Mouse (Mus musculus): ENCODE results near the gene Gm4181. TPM values are rescaled to one million over a fixed set of nuclear protein-coding genes. Genes with fewer than 3 reads are reported as not detected.
"Not testable (repeated sequence)": the region's sequence is repeated elsewhere in the genome, so short reads cannot be mapped to it uniquely, and the experiment has no call there.

Gene Gm4181
- not detected in 2 replicates for polyA plus RNA-seq (2016; fragmentation: Nextera tagmentation; extraction: Ambion mirVana)

DNA sequence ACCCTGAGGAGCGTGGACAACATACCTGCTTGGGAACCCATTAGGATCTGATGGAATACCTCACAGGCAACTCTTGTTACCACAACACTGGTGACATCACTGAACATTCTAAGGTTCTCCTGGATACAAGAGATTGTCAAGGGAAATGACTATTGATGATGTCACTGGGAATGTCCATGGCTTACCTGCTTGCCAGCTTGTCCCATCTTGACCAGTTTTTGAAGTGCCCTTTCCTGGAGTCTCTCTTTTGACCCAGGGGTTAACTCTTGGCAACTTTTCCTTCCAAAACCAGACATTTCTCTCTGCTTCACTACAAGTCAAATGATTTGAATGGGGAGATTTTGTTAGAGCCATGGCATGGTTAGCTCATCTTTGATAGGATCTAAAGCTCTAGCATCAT, at the start of gene Gm4181:
Gm4181 (minus strand) TSS at position 101 of the 400 bp plus-strand sequence.
- H3K9me3 ChIP-seq; H3K4me1 ChIP-seq; H3K9ac ChIP-seq; H3K36me3 ChIP-seq (replicated peaks); H3K4me2 ChIP-seq; ATAC-seq (ENCODE audit: low FRiP score); H3K27ac ChIP-seq; H3K27me3 ChIP-seq; H3K4me3 ChIP-seq (replicated peaks): not testable (repeated sequence)
- WGBS, result 93% methylated on average over 1 of the region's 1 CpGs

DNA sequence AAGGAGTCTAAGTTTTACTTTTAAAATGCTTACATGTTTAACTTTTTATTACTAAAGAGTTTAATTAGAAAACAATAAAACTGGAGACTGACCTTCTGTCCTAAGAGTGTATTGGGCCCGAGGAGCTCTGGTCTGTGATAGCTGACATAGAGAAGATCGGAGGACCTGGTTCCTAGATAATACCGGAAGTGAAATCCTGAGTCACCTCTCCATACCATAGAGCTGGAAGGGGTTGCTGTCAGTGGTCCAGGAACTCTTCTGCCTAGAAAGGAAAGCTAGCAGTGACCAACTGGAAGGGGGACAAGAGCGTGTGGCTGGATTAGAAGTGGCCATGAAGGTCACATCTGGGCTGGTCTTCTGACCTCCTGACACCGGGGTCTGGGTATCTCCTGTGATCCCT, 41.8 kb upstream of the Gm4181 start:
- no peaks in the 10 kb centered on the region for H3K27me3 ChIP-seq
- no peak overlapping the region for H3K9ac ChIP-seq
- H3K4me2 ChIP-seq, result no peak overlapping the region
- no peak for ATAC-seq (ENCODE audit: low FRiP score)
- no peaks in the 10 kb centered on the region for H3K9me3 ChIP-seq
- H3K4me1 ChIP-seq, result no peaks in the 10 kb centered on the region
- H3K27ac ChIP-seq, result no peak overlapping the region
- no peaks in the 10 kb centered on the region for H3K36me3 ChIP-seq (replicated peaks)
- no peak overlapping the region for H3K4me3 ChIP-seq (replicated peaks)
- 88% methylated on average over 5 of the region's 5 CpGs for WGBS

DNA sequence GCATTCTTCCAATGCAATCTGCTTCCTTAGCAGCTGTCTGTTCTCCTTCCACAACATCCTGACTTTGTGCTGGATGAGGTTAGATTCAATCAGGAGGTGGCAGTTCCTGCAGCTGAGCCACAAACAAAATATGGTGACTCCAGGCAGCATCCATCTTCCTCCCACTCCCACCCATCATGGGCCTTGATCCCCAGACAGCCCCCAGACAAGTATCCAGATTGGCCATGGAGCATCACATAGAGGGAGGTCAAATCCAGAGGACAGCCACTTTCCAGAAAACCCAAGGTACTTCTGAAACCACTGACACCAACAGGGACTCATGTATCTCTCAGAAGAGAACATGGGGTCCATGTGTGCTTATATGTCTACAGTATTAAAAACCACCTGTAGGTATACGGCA, 3.0 kb downstream of the Gm4181 start:
- ATAC-seq (ENCODE audit: low FRiP score), result not testable (repeated sequence)
- 94% methylated on average over 1 of the region's 1 CpGs for WGBS

DNA sequence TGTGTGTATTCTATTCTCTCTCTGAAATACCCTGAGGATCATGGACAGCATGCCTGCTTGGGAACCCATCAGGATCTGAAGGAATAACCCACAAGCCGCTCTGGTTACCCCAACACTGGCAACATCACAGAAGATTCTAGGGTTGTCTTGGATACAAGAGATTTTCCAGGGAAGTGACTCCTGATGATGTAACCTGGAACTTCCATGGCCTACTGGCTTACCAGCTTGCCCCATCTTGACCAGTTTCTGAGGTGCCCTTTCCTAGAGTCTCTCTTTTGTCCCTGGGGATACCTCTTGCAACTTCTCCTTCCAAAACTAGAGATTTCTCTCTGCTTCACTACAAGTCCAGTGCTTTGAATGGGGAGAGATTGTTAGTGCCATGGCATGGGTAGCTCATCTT, 24.3 kb downstream of the Gm4181 start, which contains the start of gene Gm17078:
Gm17078 (minus strand) TSS at position 101 of the 400 bp plus-strand sequence.
- Histone ChIP-seq H3K27me3 (no peaks in the 10 kb centered on the region), H3K4me3 (replicated peaks) (no peak within 1 kb of the TSS), H3K36me3 (replicated peaks) (no peaks in the 10 kb centered on the region), H3K4me2 (no peak within 1 kb of the TSS), H3K27ac (no peak within 1 kb of the TSS), H3K9me3 (no peaks in the 10 kb centered on the region), H3K4me1 (no peaks in the 10 kb centered on the region), H3K9ac (no peak within 1 kb of the TSS)
- ATAC-seq (ENCODE audit: low FRiP score), result no peak
- WGBS, result 92% methylated on average over 1 of the region's 1 CpGs

More for the DNA sequence above, 3.0 kb downstream of the Gm4181 start:
- H3K4me2 ChIP-seq; H3K27ac ChIP-seq; H3K9ac ChIP-seq; H3K4me3 ChIP-seq (replicated peaks); H3K36me3 ChIP-seq (replicated peaks); H3K4me1 ChIP-seq; H3K27me3 ChIP-seq; H3K9me3 ChIP-seq: not testable (repeated sequence)

DNA sequence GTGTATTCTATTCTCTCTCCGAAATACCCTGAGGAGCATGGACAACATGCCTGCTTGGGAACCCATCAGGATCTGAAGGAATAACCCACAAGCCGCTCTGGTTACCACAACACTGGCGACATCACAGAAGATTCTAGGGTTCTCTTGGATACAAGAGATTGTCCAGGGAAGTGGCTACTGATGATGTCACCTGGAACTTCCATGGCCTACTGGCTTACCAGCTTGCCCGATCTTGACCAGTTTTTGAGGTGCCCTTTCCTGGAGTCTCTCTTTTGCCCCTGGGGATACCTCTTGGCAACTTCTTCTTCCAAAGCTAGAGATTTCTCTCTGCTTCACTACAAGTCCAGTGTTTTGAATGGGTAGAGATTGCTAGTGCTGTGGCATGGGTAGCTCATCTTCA, 43.4 kb downstream of the Gm4181 start, which contains the start of gene Gm17174:
Gm17174 (minus strand) TSS at position 101 of the 400 bp plus-strand sequence.
- H3K27ac ChIP-seq; H3K9me3 ChIP-seq; H3K4me3 ChIP-seq (replicated peaks); H3K9ac ChIP-seq; H3K4me1 ChIP-seq; H3K4me2 ChIP-seq; H3K36me3 ChIP-seq (replicated peaks); ATAC-seq (ENCODE audit: low FRiP score); H3K27me3 ChIP-seq: not testable (repeated sequence)
- WGBS, result 93% methylated on average over 4 of the region's 4 CpGs

Other genes starting within 250 kb of the Gm4181 start
- not detected in 2 replicates for gene Vmn2r88, start 224.8 kb downstream of the Gm4181 start, polyA plus RNA-seq (2016; fragmentation: Nextera tagmentation; extraction: Ambion mirVana)
- not detected in 2 replicates for gene Vmn2r89, start 183.8 kb downstream of the Gm4181 start, polyA plus RNA-seq (2016; fragmentation: Nextera tagmentation; extraction: Ambion mirVana)
- gene Gm5622, start 82.9 kb downstream of the Gm4181 start, polyA plus RNA-seq (2016; fragmentation: Nextera tagmentation; extraction: Ambion mirVana), result not detected in 2 replicates
- not detected in 2 replicates for gene Gm17175, start 61.6 kb downstream of the Gm4181 start, polyA plus RNA-seq (2016; fragmentation: Nextera tagmentation; extraction: Ambion mirVana)
- gene Gm17174, start 43.5 kb downstream of the Gm4181 start, polyA plus RNA-seq (2016; fragmentation: Nextera tagmentation; extraction: Ambion mirVana), result not detected in 2 replicates
- not detected in 2 replicates for gene Gm17078, start 24.4 kb downstream of the Gm4181 start, polyA plus RNA-seq (2016; fragmentation: Nextera tagmentation; extraction: Ambion mirVana)
- not detected in 2 replicates for gene Gm17079, start 59.8 kb upstream of the Gm4181 start, polyA plus RNA-seq (2016; fragmentation: Nextera tagmentation; extraction: Ambion mirVana)
- not detected in 2 replicates for gene Gm5800, start 81.5 kb upstream of the Gm4181 start, polyA plus RNA-seq (2016; fragmentation: Nextera tagmentation; extraction: Ambion mirVana)
- not detected in 2 replicates for gene Ang4, start 137.9 kb upstream of the Gm4181 start, polyA plus RNA-seq (2016; fragmentation: Nextera tagmentation; extraction: Ambion mirVana)
- gene AY358078, start 164.4 kb upstream of the Gm4181 start, polyA plus RNA-seq (2016; fragmentation: Nextera tagmentation; extraction: Ambion mirVana), result not detected in 2 replicates
- gene Ear6, start 218.0 kb upstream of the Gm4181 start, polyA plus RNA-seq (2016; fragmentation: Nextera tagmentation; extraction: Ambion mirVana), result not detected in 2 replicates
- gene Mettl17, start 249.2 kb upstream of the Gm4181 start, polyA plus RNA-seq (2016; fragmentation: Nextera tagmentation; extraction: Ambion mirVana), result 58.2 and 66.0 TPM in 2 replicates